28 mouse cellular contexts compared by ENCODE assay signal in the genomic region with DNA sequence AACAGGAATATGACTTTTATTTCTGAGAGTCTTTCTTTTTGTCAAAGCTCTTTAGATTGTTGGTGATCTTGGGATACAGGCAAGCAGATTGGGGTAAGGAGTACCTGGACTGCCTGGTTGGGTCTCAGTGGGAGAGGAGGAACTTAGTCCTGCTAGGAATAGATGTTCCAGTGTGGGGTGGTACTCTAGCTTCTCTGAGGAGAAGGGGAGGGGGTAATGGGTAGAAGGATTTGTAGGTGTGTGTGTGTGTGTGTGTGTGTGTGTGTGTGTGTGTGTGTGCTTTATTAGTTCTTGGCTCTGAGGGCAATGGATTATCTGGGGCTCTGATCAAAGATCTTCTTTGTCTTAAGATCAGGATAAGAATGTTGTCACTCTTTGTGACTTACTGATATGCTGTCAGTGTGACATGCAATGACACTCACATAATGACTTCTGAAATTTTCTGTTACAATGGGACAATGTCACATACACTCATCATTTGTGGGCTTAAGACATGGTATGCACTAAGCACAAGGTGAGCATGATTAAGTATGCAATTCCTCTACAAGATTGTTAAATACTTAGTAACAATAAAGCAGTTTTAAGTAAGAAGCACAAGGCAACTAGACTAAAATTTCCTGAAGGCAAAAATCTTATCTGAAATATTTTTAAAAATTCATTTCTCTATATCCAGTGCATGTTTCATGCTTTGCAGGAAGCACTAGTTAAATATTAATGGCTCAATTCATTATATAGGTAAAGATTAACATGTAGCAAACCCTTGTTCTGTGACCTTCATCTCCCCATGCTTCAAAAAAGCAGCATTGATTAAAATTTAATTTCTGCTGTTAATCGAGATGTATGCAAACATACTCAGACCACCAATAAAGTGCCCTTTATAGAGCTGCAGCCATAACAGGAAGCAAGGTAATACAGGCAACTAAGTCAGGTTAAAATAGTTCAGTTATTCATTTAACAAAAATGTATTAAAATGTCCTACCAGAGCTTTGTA.
DNase-seq lines count a peak whose midpoint lies in the region; ATAC-seq lines count a peak whose summit lies in the region.
"Had no signal": no experiment of that assay in that cellular context is flagged by ENCODE, and none has a peak within 500 bp of the region (broad histone marks: within the 10 kb centered on the region; RNA-seq: fewer than 3 reads in every experiment).

No protein-coding gene starts in this region.

- peak overlapping the region; percentile 61 for H3K27ac ChIP-seq in kidney, embryonic 16.5 days (ENCODE audit: low read length)
- H3K27ac ChIP-seq in intestine, embryonic 16.5 days (ENCODE audit: low read length) = no peak overlapping the region
- H3K27ac ChIP-seq in stomach, embryonic 15.5 days = no peak overlapping the region
- H3K27ac ChIP-seq: embryonic facial prominence, embryonic 10.5 days; embryonic facial prominence, embryonic 13.5 days; forebrain, embryonic 12.5 days; forebrain, embryonic 15.5 days; heart, embryonic 15.5 days; hindbrain, embryonic 10.5 days; hindbrain, embryonic 13.5 days had no signal

- DNase-seq in kidney, adult 9 months = peak; percentile 12
- DNase-seq in kidney, postnatal 36 days = no peak
- DNase-seq in kidney, postnatal 4 days = no peak
- DNase-seq: adrenal gland, adult 8-10 months; adrenal gland, postnatal 25 days; cerebellum, adult 11-12 months; cerebellum, adult 8-10 months; cerebellum, postnatal 10 days; cerebellum, postnatal 36 days; embryo, embryonic 11 days; gastrocnemius, postnatal 25 days; heart, adult 18-20 months; heart, postnatal 10 days; heart, postnatal 36 days had no signal

- no peak overlapping the region for H3K4me3 ChIP-seq in kidney, embryonic 16.5 days (ENCODE audit: low read length)
- H3K4me3 ChIP-seq in intestine, embryonic 16.5 days (ENCODE audit: low read length) = no peak overlapping the region
- no peak overlapping the region for H3K4me3 ChIP-seq in stomach, embryonic 15.5 days (replicated peaks)
- H3K4me3 ChIP-seq: embryonic facial prominence, embryonic 10.5 days; embryonic facial prominence, embryonic 13.5 days; erythroblast, embryonic 14.5 days; forebrain, embryonic 12.5 days; forebrain, embryonic 15.5 days; heart, embryonic 12.5 days; heart, embryonic 15.5 days; hindbrain, embryonic 10.5 days; hindbrain, embryonic 13.5 days had no signal

- WGBS in kidney, embryonic 16.5 days = 41% methylated on average over 1 of the region's 1 CpGs
- 48% methylated on average over 1 of the region's 1 CpGs for WGBS in intestine, embryonic 16.5 days
- WGBS in stomach, embryonic 15.5 days = 65% methylated on average over 1 of the region's 1 CpGs

- no peaks in the 10 kb centered on the region for H3K27me3 ChIP-seq in kidney, embryonic 16.5 days (ENCODE audit: insufficient read depth, low read length)
- no peaks in the 10 kb centered on the region for H3K27me3 ChIP-seq in intestine, embryonic 16.5 days (replicated peaks; ENCODE audit: control insufficient read depth, insufficient read depth, low read length)
- no peaks in the 10 kb centered on the region for H3K27me3 ChIP-seq in stomach, embryonic 15.5 days (replicated peaks)
- H3K27me3 ChIP-seq: embryonic facial prominence, embryonic 13.5 days; forebrain, embryonic 12.5 days; forebrain, embryonic 15.5 days; heart, embryonic 12.5 days; heart, embryonic 15.5 days; hindbrain, embryonic 13.5 days had no signal

- H3K9ac ChIP-seq in kidney, embryonic 16.5 days (replicated peaks; ENCODE audit: low read length) = no peak overlapping the region
- H3K9ac ChIP-seq in intestine, embryonic 16.5 days (ENCODE audit: low read depth, low read length) = no peak overlapping the region
- H3K9ac ChIP-seq in stomach, embryonic 15.5 days = no peak overlapping the region
- H3K9ac ChIP-seq: embryonic facial prominence, embryonic 13.5 days; forebrain, embryonic 12.5 days; forebrain, embryonic 15.5 days; heart, embryonic 12.5 days; heart, embryonic 15.5 days; hindbrain, embryonic 13.5 days had no signal

- H3K4me1 ChIP-seq in kidney, embryonic 16.5 days (ENCODE audit: insufficient read depth, low read length) = no peaks in the 10 kb centered on the region
- H3K4me1 ChIP-seq in intestine, embryonic 16.5 days (ENCODE audit: control insufficient read depth, insufficient read depth, low read length) = no peaks in the 10 kb centered on the region
- H3K4me1 ChIP-seq in stomach, embryonic 15.5 days = no peaks in the 10 kb centered on the region
- H3K4me1 ChIP-seq: embryonic facial prominence, embryonic 10.5 days; embryonic facial prominence, embryonic 13.5 days; forebrain, embryonic 12.5 days; forebrain, embryonic 15.5 days; heart, embryonic 12.5 days; heart, embryonic 15.5 days; hindbrain, embryonic 10.5 days; hindbrain, embryonic 13.5 days had no signal

- no peak overlapping the region for H3K4me2 ChIP-seq in kidney, embryonic 16.5 days (replicated peaks; ENCODE audit: low read depth, low read length)
- no peak overlapping the region for H3K4me2 ChIP-seq in intestine, embryonic 16.5 days (ENCODE audit: low read depth, low read length)
- no peak overlapping the region for H3K4me2 ChIP-seq in stomach, embryonic 15.5 days
- H3K4me2 ChIP-seq: embryonic facial prominence, embryonic 13.5 days; forebrain, embryonic 12.5 days; forebrain, embryonic 15.5 days; heart, embryonic 12.5 days; heart, embryonic 15.5 days; hindbrain, embryonic 13.5 days had no signal

- ATAC-seq in kidney, embryonic 16.5 days (ENCODE audit: low FRiP score, low TSS enrichment) = peak; percentile 73
- ATAC-seq in intestine, embryonic 16.5 days = peak; percentile 70
- peak; percentile 47; the same call in 1 of the 2 replicates for ATAC-seq in stomach, embryonic 15.5 days (ENCODE audit: insufficient read depth, low FRiP score, low read depth)
- ATAC-seq: activated CD4-positive, CD25-positive, alpha-beta regulatory T cell, adult 4 months; CD4-positive, CD25-positive, alpha-beta regulatory T cell, adult 4 months; forebrain, embryonic 15.5 days had no signal

- no peaks in the 10 kb centered on the region for H3K36me3 ChIP-seq in kidney, embryonic 16.5 days (ENCODE audit: insufficient read depth, low read length)
- no peaks in the 10 kb centered on the region for H3K36me3 ChIP-seq in intestine, embryonic 16.5 days (ENCODE audit: control insufficient read depth, insufficient read depth, low read length)
- no peaks in the 10 kb centered on the region for H3K36me3 ChIP-seq in stomach, embryonic 15.5 days
- H3K36me3 ChIP-seq: embryonic facial prominence, embryonic 10.5 days; embryonic facial prominence, embryonic 13.5 days; forebrain, embryonic 12.5 days; forebrain, embryonic 15.5 days; heart, embryonic 12.5 days; heart, embryonic 15.5 days; hindbrain, embryonic 10.5 days; hindbrain, embryonic 13.5 days had no signal

- H3K9me3 ChIP-seq in kidney, embryonic 16.5 days (ENCODE audit: low read length) = no peaks in the 10 kb centered on the region
- no peaks in the 10 kb centered on the region for H3K9me3 ChIP-seq in intestine, embryonic 16.5 days (ENCODE audit: control insufficient read depth, low read length)
- H3K9me3 ChIP-seq in stomach, embryonic 15.5 days = no peaks in the 10 kb centered on the region
- H3K9me3 ChIP-seq: embryonic facial prominence, embryonic 10.5 days; embryonic facial prominence, embryonic 13.5 days; forebrain, embryonic 12.5 days; forebrain, embryonic 15.5 days; heart, embryonic 12.5 days; heart, embryonic 15.5 days; hindbrain, embryonic 10.5 days; hindbrain, embryonic 13.5 days had no signal
